Mouse (Mus musculus): ENCODE data around the gene Gins1. TPM values are rescaled to one million over a fixed set of nuclear protein-coding genes. Genes with fewer than 3 reads are reported as not detected.

The Gins1 gene
- polyA plus RNA-seq, 1 experiment from 2014 or later, result 9.9 TPM

- Histone ChIP-seq H3K27me3 (ENCODE audit: control insufficient read depth, insufficient read depth, low read depth, low read length) (no peaks in the 10 kb centered on the region), H3K9ac (ENCODE audit: low read depth, low read length) (no peak overlapping the region), H3K4me1 (ENCODE audit: control insufficient read depth, insufficient read depth, low read length) (no peaks in the 10 kb centered on the region), H3K36me3 (ENCODE audit: control insufficient read depth, insufficient read depth, low read length) (peaks cover 5% of the 10 kb centered on the region; the same call in 1 of the 2 replicates), H3K9me3 (replicated peaks; ENCODE audit: control insufficient read depth, low read length, poor library complexity, severe bottlenecking) (no peaks in the 10 kb centered on the region), H3K27ac (ENCODE audit: low read length) (no peak overlapping the region), H3K4me2 (ENCODE audit: low read length) (no peak overlapping the region), H3K4me3 (ENCODE audit: low read depth, low read length) (no peak overlapping the region)
- 93% methylated on average over 6 of the region's 6 CpGs for WGBS
- ATAC-seq, result no peak
Observed at GRCm38 (mm10) chr2:150977676-150978075, 72.5 kb downstream of the Gins1 start.

GRCm38 (mm10) chr2:150978791-150979190, 73.6 kb downstream of the Gins1 start:
- WGBS, result 88% methylated on average over 3 of the region's 3 CpGs
- H3K4me1 ChIP-seq (ENCODE audit: control insufficient read depth, insufficient read depth, low read length), result no peaks in the 10 kb centered on the region
- H3K36me3 ChIP-seq (ENCODE audit: control insufficient read depth, insufficient read depth, low read length), result peaks cover 3% of the 10 kb centered on the region; the same call in 1 of the 2 replicates

GRCm38 (mm10) chr2:150979861-150980620, 74.8 kb downstream of the Gins1 start:
- Histone ChIP-seq H3K9ac (ENCODE audit: low read depth, low read length) (no peak overlapping the region), H3K4me3 (ENCODE audit: low read depth, low read length) (no peak overlapping the region), H3K4me1 (ENCODE audit: control insufficient read depth, insufficient read depth, low read length) (no peaks in the 10 kb centered on the region), H3K4me2 (ENCODE audit: low read length) (no peak overlapping the region), H3K27ac (ENCODE audit: low read length) (no peak overlapping the region), H3K36me3 (ENCODE audit: control insufficient read depth, insufficient read depth, low read length) (peaks cover 3% of the 10 kb centered on the region; the same call in 1 of the 2 replicates), H3K9me3 (replicated peaks; ENCODE audit: control insufficient read depth, low read length, poor library complexity, severe bottlenecking) (0 out of 2 replicates have a peak, but pooled peaks cover 2% of the 10 kb centered on the region), H3K27me3 (ENCODE audit: control insufficient read depth, insufficient read depth, low read depth, low read length) (no peaks in the 10 kb centered on the region)
- WGBS, result 88% methylated on average over 14 of the region's 14 CpGs
- no peak for ATAC-seq

More at GRCm38 (mm10) chr2:150978791-150979190, 73.6 kb downstream of the Gins1 start:
- no peak for ATAC-seq
- Histone ChIP-seq H3K9me3 (replicated peaks; ENCODE audit: control insufficient read depth, low read length, poor library complexity, severe bottlenecking) (no peaks in the 10 kb centered on the region), H3K27me3 (ENCODE audit: control insufficient read depth, insufficient read depth, low read depth, low read length) (no peaks in the 10 kb centered on the region), H3K4me3 (ENCODE audit: low read depth, low read length) (no peak overlapping the region), H3K9ac (ENCODE audit: low read depth, low read length) (no peak overlapping the region), H3K27ac (ENCODE audit: low read length) (no peak overlapping the region), H3K4me2 (ENCODE audit: low read length) (no peak overlapping the region)

Other genes starting within 250 kb of the Gins1 start
- 15.6 and 20.5 TPM in 2 replicates for gene Acss1, start 236.9 kb upstream of the Gins1 start, polyA plus RNA-seq (2015; fragmentation: Nextera tagmentation; extraction: Ambion mirVana)
- 0.06 and 0.07 TPM in 2 replicates for gene Vsx1, start 216.0 kb upstream of the Gins1 start, polyA plus RNA-seq (2015; fragmentation: Nextera tagmentation; extraction: Ambion mirVana)
- gene Entpd6, start 156.4 kb upstream of the Gins1 start, polyA plus RNA-seq (2015; fragmentation: Nextera tagmentation; extraction: Ambion mirVana), result 75.3 and 85.7 TPM in 2 replicates
- 108 and 133 TPM in 2 replicates for gene Pygb, start 118.7 kb upstream of the Gins1 start, polyA plus RNA-seq (2015; fragmentation: Nextera tagmentation; extraction: Ambion mirVana)
- 112 and 127 TPM in 2 replicates for gene Abhd12, start 659 bp upstream of the Gins1 start, polyA plus RNA-seq (2015; fragmentation: Nextera tagmentation; extraction: Ambion mirVana)
- 3.8 and 4.8 TPM in 2 replicates for gene Ninl, start 134.0 kb downstream of the Gins1 start, polyA plus RNA-seq (2015; fragmentation: Nextera tagmentation; extraction: Ambion mirVana)
- gene Nanp, start 134.0 kb downstream of the Gins1 start, polyA plus RNA-seq (2015; fragmentation: Nextera tagmentation; extraction: Ambion mirVana), result 35.6 and 37.0 TPM in 2 replicates
- gene Gm14151, start 186.9 kb downstream of the Gins1 start, polyA plus RNA-seq (2015; fragmentation: Nextera tagmentation; extraction: Ambion mirVana), result not detected in 2 replicates
- not detected in 2 replicates for gene Gm14147, start 192.8 kb downstream of the Gins1 start, polyA plus RNA-seq (2015; fragmentation: Nextera tagmentation; extraction: Ambion mirVana)